Comparison of ENCODE assay signal across 7 mouse cellular contexts in genomic region chr10:68541943-68542420, GRCm38 (mm10). TPM values are rescaled to one million over a fixed set of nuclear protein-coding genes. Genes with fewer than 3 reads are reported as not detected.
DNase-seq lines count a peak whose midpoint lies in the region; TF ChIP-seq lines count a peak whose summit lies in the region.

No protein-coding gene starts in this region.

- peak overlapping the region; percentile 62; the same call in 1 of the 2 replicates for H3K4me3 ChIP-seq in spleen, adult 2 months (ENCODE audit: extremely low read depth, insufficient read depth, insufficient read length)
- H3K4me3 ChIP-seq in hindbrain, embryonic 10.5 days: peak overlapping the region; percentile 38
- H3K4me3 ChIP-seq in macrophage (ENCODE audit: inconsistent target): peak overlapping the region; percentile 32

- TF ChIP-seq CTCF in spleen, adult 2 months (IDR thresholded peaks at IDR 0.05; ENCODE audit: extremely low read depth, insufficient read depth, insufficient read length, insufficient replicate concordance): no peak

- no peaks in the 10 kb centered on the region for H3K9me3 ChIP-seq in hindbrain, embryonic 10.5 days

- no peaks in the 10 kb centered on the region for H3K36me3 ChIP-seq in spleen, adult 2 months (ENCODE audit: control insufficient read depth, insufficient read depth, low read length)
- H3K36me3 ChIP-seq in hindbrain, embryonic 10.5 days: no peaks in the 10 kb centered on the region
- no peaks in the 10 kb centered on the region for H3K36me3 ChIP-seq in macrophage (ENCODE audit: inconsistent target)

- 8% methylated on average over 7 of the region's 7 CpGs for WGBS in spleen, adult 2 months
- WGBS in hindbrain, embryonic 10.5 days: 42% methylated on average over 7 of the region's 7 CpGs
- 13% methylated on average over 7 of the region's 7 CpGs for WGBS in macrophage (ENCODE audit: missing documents)

- peaks cover 3% of the 10 kb centered on the region for H3K4me1 ChIP-seq in spleen, adult 2 months (ENCODE audit: control insufficient read depth, insufficient read depth, insufficient read length)
- H3K4me1 ChIP-seq in hindbrain, embryonic 10.5 days (replicated peaks): peaks cover 22% of the 10 kb centered on the region

- H3K79me2 ChIP-seq in macrophage (ENCODE audit: inconsistent target): no peaks in the 10 kb centered on the region

- TF ChIP-seq POLR2A in spleen, adult 2 months (IDR thresholded peaks at IDR 0.05; ENCODE audit: low read depth, low read length): no peak

- peak overlapping the region; percentile 76 for H3K27ac ChIP-seq in spleen, adult 2 months (ENCODE audit: insufficient read depth, low read length)
- H3K27ac ChIP-seq in hindbrain, embryonic 10.5 days: no peak overlapping the region
- H3K27ac ChIP-seq in macrophage: no peak overlapping the region

- no peaks in the 10 kb centered on the region for H3K27me3 ChIP-seq in spleen, adult 2 months (ENCODE audit: control insufficient read depth, insufficient read depth, low read length)
- no peaks in the 10 kb centered on the region for H3K27me3 ChIP-seq in hindbrain, embryonic 10.5 days (ENCODE audit: insufficient read depth, poor library complexity, severe bottlenecking)

- DNase-seq in spleen, adult 2 months (ENCODE audit: low read depth in 1 of 2, low spot score in 2 of 2): peak in 1 of 2 experiments; percentile 51
- DNase-seq in spleen, postnatal 4 days (ENCODE audit: low spot score in 2 of 2): no peak
- DNase-seq in hindbrain, embryonic 10.5 days (ENCODE audit: low spot score): no peak
- DNase-seq in cerebellum, adult 9-11 months: no peak
- DNase-seq in cerebellum, adult 11-12 months: no peak
- no peak for DNase-seq in cerebellum, adult 9-10 months

RNA-seq across cellular contexts. Expression of gene Cabcoco1, which starts 0.3 kb away (rescaled TPM):
- polyA plus RNA-seq in spleen, adult 2 months (2012; rRNA removed): 0.08 and 0.20 TPM in 2 replicates
- 0.17 and 0.71 TPM in 2 replicates for polyA plus RNA-seq in hindbrain, embryonic 10.5 days (2016; fragmentation: Nextera tagmentation; extraction: Ambion mirVana)
- total RNA-seq in macrophage (2018; cell fraction: chromatin; rRNA removed): not detected
- total RNA-seq in macrophage (2018; cell fraction: cytosol; rRNA removed): not detected
- not detected for total RNA-seq in macrophage (2018; cell fraction: nucleus; rRNA removed)
- not detected in 3 replicates for polyA plus RNA-seq in macrophage (2018)
